Mouse (Mus musculus): ENCODE results near the gene Tnfrsf21. TPM values are rescaled to one million over a fixed set of nuclear protein-coding genes. Genes with fewer than 3 reads are reported as not detected.

The Tnfrsf21 gene
- total RNA-seq (2021): 10 to 100 TPM; 17.9 to 23.1 TPM
- long read RNA-seq, experiment 1, partial matches to known transcripts: 0 of 8 reads
- long read RNA-seq, experiment 1, other reads (novel, unspliced or antisense): 5 of 8 reads
- long read RNA-seq, experiment 2, transcript Tnfrsf21-201 (6 exons, 3,627 nt): major isoform, 23 of 34 reads
- long read RNA-seq, experiment 2, partial matches to known transcripts: 5 of 34 reads
- long read RNA-seq, experiment 2, other reads (novel, unspliced or antisense): 5 of 34 reads

DNA sequence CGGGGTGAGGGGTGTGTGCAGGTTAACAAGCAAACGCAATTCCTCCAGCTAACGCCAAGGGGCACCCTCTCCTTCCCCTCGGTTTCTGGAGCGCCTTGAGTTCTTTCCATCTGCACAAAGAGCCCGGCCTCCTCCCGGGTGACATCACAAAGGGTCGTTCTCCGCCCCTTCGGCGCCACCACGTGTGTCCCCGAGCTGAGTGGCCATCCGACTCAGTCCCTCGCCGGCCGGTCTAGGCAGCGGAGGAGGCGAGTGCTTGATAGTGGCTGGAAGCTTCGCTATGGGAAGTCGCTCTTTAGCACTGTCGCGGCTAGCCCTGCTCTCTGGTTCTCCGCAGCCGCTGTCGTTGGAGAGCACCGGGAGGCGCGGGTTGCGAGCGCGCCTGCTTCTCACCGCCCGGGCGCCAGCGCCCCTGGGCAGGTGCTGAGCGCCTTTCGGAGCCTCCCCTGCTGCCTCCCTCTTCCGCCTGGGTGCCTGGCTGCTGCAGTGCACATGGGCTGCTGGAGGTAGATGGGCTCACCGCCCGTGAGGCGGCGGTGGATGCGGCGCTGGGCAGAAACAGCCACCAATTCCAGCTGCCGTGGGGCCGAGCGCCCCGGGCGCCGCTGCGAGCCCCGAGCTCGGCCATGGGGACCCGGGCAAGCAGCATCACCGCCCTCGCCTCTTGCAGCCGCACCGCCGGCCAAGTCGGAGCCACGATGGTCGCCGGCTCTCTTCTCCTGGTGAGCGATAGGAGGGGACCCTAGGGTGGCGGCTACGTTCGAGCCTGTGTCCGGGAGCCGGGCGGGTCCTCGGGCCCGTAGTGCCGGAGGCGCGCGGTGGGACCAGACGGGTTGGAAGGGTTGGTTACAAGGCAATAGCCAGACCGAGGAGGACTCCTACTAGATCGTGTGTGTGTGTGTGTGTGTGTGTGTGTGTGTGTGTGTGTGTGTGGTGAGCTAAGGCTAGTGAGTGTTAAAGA, at the start of gene Tnfrsf21:
TSS of gene Tnfrsf21 (plus strand) at position 185 of the 961 bp plus-strand sequence.
- DNase-seq: peak; percentile 91

DNA sequence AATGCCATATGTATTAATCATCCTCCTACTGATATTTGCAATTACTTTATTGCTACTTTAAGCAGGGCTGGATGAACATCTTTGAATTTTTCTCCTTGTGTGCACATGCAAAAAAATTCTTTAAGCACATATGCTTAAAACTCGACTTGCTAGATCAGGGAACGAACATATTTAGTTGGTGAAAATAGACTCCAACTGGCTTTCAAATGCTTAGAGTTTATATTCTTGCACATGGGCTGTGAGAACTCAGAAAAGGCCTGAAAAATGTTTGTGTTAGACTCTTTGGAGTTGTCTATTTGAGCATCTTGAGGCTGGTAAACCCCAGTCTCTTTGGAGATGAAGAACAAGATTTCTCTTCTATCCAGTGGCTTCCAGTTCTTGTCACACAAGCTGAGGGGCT, 48.2 kb upstream of the Tnfrsf21 start:
- no peak for DNase-seq

DNA sequence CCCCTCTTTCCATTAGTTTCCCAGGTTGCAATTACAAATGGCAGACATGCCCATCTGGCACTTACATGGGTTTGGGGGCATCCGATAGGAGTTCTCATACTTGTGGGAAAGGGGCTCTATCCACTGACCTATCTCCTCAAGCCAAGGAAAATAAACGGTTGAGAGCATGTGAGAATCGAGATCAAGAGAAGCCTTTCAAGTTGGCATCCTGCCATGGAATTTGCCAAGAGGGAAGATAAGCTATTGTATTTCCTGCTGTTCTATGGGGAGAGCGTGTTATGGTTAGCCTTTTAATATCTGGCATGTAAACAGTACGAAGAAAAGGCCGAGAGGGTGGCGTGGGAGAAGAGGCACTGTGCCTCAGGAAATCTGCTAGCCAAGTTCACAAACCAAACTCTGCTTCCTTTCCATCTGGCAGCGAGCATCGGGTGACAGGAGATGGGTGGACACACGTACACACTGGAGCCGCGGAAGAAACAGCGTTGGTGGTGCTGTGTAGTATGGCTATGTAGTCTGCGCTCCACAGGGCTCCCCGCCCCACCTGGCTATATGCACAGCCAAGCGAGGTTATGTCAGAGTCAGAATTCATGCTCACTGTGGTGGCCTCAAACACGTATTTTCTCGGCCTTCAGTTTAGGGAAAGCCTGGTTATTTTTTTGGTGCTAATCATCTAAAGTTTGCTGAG, 40.9 kb upstream of the Tnfrsf21 start:
- DNase-seq: no peak

DNA sequence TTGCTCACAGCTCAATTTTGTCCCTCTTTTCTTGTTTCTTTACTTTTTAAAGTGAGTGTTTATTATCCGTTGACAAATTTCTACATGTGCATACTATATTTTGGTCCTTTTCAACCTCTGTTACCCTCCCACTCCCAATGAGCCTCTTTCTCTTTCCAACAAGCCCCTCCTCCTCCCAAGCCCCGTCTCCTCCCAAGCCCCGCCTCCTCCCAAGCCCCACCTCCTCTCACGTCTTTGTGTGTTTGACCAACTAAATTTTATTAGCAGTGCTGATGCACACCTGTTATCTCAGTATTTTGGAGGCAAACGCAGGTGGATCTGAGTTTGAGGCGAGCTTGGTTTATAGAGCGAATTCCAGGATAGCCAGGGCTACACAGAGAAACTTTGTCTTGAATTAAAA, 38.6 kb upstream of the Tnfrsf21 start:
- DNase-seq: no peak

DNA sequence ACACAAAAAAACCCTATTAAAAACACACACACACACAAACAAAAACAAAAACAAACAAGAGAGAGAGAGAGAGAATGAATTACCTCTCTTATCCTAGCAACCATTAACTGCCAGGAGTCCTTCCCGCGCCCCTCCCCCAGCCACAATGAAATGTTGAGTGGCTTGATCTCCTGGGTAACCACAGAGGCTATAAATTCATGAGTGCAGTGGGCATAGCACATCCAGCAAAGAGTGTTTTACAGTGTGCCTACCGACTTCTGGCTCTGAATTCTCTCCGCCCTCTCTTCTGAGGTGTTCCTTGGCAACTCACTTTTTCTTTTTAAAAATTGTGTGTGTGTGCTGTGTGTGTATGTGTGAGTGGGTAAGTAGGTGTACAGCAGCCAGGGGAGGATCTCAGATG, 38.0 kb upstream of the Tnfrsf21 start:
- DNase-seq: no peak

DNA sequence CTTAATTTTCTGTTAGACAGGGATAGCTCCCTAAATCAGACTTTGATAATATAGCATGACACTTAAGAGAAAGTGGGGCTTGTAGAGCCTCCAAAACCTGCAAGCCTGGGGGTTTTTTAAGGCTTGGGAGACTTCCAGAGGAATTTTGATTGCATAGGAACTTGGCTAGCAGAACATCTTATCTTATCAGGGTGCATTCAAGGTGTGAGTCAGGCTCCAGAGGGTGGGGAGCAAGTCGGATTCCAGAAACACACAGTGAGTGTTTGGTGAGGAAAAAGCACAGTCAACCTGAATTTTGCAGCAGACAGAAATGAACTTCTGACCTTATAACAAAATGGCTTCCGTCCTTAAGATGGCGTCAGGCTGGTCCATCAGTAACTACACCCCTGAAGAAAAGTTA, 34.5 kb upstream of the Tnfrsf21 start:
- DNase-seq: no peak

DNA sequence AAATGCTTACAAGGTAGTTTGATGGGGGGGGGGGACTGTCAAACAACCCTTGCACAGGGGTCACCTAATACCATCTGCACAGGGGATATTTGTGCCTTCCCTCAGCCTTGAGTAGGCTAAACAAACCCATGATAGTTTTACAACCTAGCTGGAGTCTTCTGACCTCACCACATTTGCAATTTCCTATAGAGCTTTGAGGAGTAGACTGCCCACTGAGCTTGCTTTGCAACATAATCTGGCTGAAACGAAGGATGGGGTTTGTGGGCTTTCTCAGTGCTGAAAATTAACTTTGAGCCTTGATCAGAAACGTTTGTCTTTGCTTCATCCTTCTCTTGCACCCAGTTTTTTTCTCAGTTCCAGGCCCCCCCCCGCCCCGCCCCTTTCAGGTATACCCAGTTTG, 33.8 kb upstream of the Tnfrsf21 start:
- DNase-seq: no peak

DNA sequence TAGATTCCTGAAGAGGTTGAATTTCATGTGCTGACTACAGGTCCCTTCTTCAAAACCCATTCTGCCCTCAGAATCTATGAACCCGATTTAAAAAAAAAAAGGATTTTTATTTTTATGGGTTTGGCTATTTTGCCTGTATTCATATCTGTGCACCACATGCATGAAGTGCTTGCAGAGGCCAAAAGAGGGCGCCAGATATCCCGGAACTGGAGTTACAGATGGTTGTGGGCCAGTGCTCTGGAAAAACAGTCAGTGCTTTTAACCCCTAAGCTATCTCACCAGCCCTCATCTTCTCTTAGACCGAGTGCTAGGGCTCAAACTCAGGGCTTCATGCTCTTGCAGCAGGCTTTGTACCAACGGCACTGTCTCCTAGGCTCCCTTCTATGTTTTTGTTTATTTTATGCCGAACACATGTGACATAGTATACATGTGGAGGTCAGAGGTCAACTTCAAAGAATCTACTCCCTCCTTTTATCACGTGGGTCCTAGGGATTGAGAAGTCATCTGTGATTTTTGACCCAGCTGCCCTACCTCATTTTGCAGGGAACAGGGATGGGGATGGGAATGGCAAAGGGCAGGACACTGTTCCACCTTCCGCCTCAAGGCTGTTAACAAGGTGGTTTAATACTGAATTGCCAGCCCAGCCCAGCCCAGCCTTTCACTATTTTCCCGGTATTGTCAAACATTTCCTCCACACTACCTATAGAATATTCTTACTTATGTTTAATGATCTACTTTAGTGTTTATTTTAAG, 30.3 kb upstream of the Tnfrsf21 start:
- no peak for DNase-seq

DNA sequence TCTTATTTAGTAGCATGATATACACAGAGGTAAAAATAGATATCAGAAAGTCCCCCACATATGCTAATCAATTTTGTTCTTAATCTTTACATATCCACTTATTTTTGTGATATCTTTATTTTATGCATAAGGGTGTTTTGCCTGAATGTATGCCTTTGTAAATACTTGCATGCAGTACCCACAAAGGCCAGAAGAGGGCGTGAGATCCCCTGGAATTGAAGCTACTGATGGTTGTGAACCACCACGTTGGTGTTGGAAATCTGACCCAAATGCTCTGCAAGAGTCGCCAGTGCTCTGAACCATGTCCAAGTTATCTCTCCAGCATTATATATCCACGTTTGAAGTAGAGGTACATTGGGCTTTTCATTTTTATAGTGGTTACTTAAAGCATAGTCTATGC, 28.7 kb upstream of the Tnfrsf21 start:
- no peak for DNase-seq

DNA sequence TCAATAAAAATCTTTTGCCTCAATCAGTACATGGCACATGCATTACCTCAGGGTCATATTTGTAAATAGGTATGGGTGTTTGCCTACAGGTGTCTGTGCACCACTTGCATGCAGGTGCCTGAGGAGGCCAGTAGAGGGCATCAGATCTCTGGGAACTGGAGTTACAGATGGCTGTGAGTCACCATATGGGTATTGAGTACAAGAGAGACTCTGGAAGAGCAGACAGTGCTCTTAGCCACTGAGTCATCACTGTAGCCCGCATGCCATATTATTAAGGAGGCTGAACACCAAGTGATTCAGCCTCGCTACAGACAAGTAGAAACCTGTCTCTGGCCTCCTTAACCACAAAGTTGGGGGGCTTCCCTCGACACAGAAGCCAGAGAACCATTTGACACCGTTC, 26.4 kb upstream of the Tnfrsf21 start:
- DNase-seq: no peak

DNA sequence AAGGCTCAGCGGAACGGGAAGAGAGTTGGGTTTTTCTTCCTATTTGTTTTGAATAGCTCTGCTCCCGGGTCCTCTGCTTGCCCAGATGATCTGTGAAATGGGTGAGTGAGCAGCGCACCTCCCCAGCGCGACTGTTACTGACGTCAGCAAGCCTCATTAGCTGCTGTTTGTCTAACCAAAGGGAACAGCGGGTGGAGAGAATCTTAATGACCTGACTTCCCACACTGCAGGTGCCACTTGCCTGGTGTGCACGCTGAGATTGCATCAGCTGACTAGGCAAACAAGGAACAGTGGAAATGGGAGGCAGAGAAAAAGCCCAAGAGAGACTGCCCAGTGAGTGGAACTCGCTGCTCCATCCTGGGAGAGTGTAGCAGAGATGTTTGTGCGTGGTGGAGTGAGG, 25.2 kb upstream of the Tnfrsf21 start:
- no peak for DNase-seq

DNA sequence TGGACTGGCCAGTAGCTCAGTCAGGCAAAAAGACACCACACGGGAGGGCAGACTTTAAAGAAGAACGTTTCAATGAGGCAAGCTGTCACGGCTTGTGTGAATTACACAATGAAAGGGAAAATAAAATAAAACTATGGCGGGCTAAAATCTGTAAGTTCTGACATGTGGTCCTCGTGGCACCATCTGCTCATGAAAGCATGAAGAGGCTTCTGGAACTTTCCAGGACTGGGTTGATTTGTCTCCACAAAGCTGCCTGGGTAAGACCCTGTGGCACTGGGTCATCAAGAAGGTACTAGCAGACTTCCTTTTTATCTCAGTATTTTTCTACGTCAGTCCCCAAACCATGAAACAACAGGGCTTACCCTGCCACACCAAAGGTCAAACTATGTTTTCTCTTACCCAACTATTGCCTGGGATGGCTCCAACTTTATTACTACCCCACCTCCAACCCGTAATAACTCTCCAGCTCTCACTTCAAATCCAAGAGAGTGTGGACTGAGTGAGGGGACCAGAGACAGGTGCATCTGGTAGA, 16.8 kb upstream of the Tnfrsf21 start:
- no peak for DNase-seq

DNA sequence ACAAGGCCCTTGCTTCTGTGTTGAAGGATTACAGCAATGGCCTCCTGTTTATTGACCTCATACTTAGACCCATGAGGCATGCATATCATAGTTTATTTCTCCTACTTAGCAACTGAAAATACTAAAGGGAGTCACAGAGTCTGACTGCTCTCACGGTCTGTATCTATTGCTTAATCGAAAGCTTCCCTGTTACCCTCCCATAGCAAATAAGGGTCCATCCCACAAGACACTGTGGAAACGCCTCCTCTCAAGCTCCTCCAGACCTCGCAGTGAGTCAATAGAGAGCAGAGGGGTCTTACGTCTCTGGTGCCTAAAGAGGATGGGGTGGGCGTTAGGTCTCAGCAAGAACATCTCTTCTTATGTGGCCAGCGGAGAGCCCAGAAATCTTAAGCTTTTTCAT, 15.8 kb upstream of the Tnfrsf21 start:
- no peak for DNase-seq

DNA sequence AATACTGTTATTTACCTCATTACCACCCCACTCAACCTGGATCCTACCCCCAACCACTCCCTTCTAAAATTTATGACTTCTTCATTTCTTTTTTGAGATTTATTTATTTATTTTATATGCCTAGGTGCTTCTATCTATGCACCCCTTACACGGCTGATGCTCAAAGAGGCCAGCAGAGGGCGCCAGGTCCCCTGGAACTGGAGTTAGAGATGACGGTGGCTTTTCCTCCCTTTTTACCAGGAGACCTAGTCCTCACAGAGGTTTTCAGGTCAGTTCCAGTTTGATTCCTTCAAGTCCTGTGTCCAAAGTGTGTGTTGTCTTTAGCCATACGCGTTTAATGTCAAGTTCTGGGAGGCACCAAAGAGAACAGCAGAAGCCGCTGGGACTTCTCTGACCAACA, 3.6 kb upstream of the Tnfrsf21 start:
- DNase-seq: no peak

DNA sequence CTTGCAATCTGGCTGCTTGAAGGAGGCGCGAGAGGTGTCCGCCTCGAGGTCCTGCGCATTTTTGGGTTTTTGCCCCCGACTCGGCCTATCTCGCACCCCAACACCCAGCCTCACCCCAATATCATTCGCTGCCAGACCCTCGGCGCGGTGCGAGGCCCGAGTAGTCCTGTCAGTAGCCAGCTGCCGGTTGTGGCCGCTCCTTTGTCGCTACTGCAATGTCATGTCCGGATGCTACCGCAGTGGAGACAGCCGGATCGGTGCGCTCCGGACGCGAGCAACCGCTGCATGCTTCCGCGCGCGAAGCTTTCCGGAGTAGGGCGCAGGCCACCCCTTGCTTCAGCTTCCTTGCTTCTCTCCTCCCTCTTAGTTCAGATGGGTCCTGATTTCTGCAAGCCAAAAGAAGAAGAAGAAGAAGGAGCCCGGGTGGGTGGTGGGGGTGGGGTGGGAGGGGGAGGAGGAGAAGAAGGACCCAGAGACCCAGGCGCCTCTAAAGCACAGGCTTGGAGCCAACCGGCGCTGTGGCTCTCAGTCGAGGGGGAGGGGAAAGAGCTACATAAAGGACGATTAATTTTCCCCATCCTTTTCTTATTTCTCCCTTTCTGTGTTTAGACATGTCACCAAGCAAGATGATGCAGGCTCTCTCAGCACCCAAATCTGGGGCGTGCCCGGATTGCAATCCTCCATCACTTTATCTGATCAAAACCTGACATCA, 1.1 kb downstream of the Tnfrsf21 start:
- DNase-seq: peak; percentile 48

DNA sequence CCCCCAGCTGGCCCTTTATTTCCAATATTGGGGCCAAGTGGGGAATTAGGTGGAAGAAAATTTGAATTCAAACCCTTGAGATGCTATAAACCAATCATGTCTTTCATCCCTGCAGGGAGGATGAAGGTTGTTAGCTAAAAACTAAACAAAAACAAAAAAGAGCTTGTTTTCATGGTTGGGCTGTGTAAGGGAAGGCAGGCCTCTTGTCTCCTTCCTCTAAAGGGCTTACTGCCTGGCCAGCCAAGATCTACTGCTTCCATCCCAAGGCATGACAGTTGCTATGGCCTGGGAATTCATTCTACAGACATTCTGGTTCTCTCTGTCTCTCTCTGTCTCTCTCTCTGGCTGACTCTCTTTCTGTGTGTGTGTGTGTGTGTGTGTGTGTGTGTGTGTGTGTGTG, 1.7 kb downstream of the Tnfrsf21 start:
- DNase-seq: no peak

DNA sequence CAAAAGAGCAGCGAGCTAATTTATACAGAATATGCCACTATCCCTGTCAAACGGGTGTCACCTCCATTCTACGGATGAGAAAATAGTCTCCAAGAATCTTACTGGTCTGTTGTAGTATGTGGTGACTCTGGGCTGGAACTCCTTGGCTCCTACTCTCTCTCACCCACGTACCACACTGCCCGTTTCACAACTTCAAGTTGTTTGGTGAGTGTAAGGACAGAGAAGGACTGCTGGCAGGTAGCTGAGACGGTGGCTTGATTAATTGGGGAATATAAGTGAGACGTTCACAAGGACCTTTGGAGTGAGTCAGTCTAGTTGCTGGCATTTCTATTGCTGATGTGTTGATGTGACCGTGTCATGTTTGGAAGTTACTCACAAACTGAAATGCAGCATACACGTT, 3.3 kb downstream of the Tnfrsf21 start:
- no peak for DNase-seq

DNA sequence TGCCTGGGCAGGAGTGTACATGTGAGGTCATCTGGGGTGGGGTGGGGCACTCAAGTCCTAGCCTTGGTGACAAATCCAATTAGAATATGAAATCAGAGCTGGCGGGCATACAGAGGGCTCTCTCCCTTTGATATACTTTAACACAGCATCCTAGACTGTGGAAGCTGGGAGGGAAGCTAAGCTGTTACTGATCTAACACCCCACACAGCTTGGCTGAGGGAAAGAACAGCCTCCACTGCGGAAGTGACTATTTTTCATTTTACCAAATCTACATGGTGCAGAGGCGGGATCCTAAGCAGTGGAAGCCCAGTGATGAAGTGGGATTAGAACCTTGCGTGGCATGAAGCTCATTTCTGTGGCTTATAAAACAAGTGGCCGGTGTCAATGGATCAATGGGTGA, 4.7 kb downstream of the Tnfrsf21 start:
- DNase-seq: no peak

DNA sequence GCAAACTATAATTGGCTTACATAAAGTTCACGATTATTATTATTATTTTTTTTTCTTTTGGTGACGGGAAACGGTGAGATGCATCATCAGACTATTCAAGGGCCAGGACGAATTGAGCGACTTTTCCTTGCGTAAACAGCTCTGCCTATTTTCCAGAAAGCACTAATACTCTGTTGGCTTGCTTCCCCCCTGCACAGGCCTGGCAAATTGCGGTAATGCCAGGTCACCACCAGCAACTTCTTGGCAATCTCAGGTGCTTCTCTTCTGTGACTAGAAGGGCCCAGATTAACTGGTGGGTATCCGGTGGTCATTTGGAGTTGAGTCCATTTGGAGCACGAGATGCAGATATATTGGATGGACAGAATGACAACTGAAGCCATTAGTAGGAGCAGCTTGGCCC, 5.7 kb downstream of the Tnfrsf21 start:
- DNase-seq: no peak

DNA sequence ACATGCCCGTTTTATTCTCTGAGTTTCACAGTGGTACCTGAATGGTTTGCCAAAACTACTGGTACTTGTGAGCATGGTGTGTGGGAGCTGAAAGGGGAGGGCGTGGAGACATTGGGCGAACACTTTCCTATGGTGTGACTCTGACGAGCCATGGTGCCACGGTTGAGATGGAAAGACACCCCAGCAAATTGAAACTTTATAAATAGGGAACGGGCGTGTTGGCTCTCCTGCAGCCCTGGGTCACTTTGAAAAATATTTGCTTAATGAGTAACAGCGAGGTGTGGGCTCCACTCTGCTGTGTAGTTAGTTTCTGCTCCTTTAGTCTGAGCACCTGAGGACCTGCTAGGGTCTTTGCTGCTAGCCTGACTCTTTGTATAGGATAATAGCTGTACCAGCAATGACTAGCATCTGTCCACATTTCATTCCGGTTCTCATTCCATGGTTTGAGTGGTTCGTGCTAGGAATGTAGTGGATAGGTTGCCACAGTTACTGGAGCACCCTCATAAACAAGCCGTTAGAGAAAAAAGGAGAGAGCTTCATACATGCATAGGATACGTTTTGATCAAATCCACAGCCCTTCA, 7.4 kb downstream of the Tnfrsf21 start:
- DNase-seq: no peak

DNA sequence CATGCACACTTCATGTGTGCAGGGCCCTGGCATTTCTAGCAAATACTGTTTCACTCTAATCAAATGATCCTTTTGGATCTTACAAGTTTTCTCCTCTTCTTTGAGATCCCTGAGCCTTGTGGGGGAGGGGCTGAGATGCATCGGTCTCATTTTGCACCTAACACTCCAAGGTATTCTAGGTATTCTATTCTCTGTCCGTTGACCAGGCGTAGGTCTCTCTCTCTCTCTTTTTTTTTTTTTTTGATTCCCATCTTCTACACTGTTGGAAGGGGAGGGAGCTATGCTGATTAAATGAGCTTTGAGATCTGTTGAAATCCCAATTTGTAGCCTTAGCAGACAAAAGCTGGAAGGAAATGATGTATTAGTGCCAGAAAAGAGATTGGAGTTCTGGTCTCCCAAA, 8.2 kb downstream of the Tnfrsf21 start:
- no peak for DNase-seq

All from gastrocnemius, postnatal 25 days (tissue).